ENCODE assay signal across 17 mouse cellular contexts in the genomic region with DNA sequence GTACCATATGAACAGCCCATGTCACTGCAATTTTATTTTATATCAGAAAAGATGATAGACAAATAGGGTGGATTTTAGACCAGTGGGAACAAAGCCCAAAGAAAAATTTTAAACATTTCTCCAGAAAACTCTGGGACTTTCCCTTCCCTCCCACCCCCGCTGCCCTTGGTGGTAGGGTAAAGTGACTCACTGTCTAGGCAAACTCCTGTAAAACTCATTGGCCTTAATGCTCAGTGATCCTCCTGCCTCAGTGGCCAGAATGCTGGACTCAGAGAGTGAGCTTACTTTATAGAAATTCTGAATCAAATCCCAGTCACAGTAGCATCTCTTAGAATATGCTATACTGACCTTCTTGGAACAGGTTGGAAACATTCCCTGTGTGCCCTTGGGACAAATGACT.
"Had no signal": no experiment of that assay in that cellular context is flagged by ENCODE, and none has a peak within 500 bp of the region (broad histone marks: within the 10 kb centered on the region; RNA-seq: fewer than 3 reads in every experiment).

No protein-coding gene starts in this region.

- H3K4me2 ChIP-seq: lung, embryonic 15.5 days; midbrain, embryonic 13.5 days; midbrain, embryonic 15.5 days; neural tube, embryonic 12.5 days; stomach, embryonic 15.5 days had no signal

- H3K9me3 ChIP-seq: lung, embryonic 15.5 days; megakaryocyte, embryonic 14.5 days; midbrain, embryonic 13.5 days; midbrain, embryonic 15.5 days; neural tube, embryonic 12.5 days; stomach, embryonic 15.5 days had no signal

- ATAC-seq: liver, postnatal 0 days; lung, postnatal 0 days; midbrain, embryonic 13.5 days; midbrain, embryonic 15.5 days had no signal

- H3K27me3 ChIP-seq: lung, embryonic 15.5 days; midbrain, embryonic 13.5 days; midbrain, embryonic 15.5 days; neural tube, embryonic 12.5 days; stomach, embryonic 15.5 days had no signal

- H3K36me3 ChIP-seq: lung, embryonic 15.5 days; midbrain, embryonic 13.5 days; midbrain, embryonic 15.5 days; neural tube, embryonic 12.5 days; stomach, embryonic 15.5 days had no signal

- H3K4me1 ChIP-seq: stomach, embryonic 15.5 days had no signal

- H3K9ac ChIP-seq: liver, postnatal 0 days; lung, embryonic 15.5 days; midbrain, embryonic 13.5 days; midbrain, embryonic 15.5 days; neural tube, embryonic 12.5 days; stomach, embryonic 15.5 days had no signal

- DNase-seq: liver, postnatal 0 days; lung, adult 2 months; lung, postnatal 14 days; lung, postnatal 36 days; right cerebral cortex, postnatal 14 days; thymus, adult 2 months; thymus, postnatal 14 days; thymus, postnatal 36 days had no signal

- H3K27ac ChIP-seq: lung, embryonic 15.5 days; macrophage; midbrain, embryonic 13.5 days; midbrain, embryonic 15.5 days; neural tube, embryonic 12.5 days; stomach, embryonic 15.5 days; stomach, postnatal 0 days had no signal

- H3K4me3 ChIP-seq: lung, embryonic 15.5 days; megakaryocyte, embryonic 14.5 days; midbrain, embryonic 13.5 days; midbrain, embryonic 15.5 days; neural tube, embryonic 12.5 days; stomach, embryonic 15.5 days had no signal
